Mouse (Mus musculus) forelimb bud, embryonic 11.5 days (tissue): ENCODE measurements at regions not wholly inside any gene's neighbourhood (a gene's known extent, or its start where the extent isn't known, plus 50 kb on each side); places are given as distances from the start of the nearest gene placed in this dataset.

Experiments used
- DNase-seq: peaks from one replicate; pipeline ENCODE4 v3.0.0-alpha.2; 2012; ENCODE audit warnings: low read depth, low spot score

DNA sequence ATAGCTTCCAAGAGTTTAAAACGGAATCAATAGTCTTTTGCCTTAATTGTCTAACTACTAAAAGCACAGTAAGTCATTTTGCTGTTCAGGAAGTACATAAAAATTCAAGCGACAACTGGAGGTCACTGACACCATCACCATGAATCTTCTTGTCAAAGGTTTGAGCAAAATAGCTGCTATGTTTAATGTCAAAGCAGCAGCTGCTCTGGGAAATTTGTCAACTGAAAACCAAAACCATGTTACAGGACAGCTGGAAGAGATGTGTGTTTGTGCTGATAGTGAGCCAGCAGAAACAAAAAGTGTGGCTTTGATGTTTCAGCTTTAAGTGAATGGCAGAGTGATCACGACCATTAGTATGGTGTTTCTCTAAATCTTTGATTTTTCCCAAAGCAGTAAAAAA lies 100.7 kb downstream of the Il13ra2 start:
- peak; percentile 11 for DNase-seq

DNA sequence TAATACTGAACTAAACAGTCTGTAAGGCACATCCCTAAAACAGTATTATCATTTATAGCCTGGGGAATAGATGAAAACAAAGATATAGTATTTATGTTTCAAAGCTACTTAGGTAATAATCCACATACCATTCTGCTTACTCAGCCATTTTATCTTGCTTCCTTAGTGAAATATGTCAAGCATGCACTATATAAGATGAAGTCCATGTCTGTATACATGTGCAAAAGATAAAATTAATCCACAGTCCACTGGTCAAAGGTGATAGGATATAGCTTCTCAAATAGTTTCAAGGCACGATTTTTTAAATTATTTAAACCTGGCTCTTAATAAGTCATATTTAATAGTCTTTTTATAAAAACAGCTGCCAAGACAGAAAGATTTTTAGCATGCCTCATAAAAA lies 102.8 kb downstream of the Il13ra2 start:
- no peak for DNase-seq
